Comparison of ENCODE assay signal across 11 mouse cellular contexts in the genomic region with DNA sequence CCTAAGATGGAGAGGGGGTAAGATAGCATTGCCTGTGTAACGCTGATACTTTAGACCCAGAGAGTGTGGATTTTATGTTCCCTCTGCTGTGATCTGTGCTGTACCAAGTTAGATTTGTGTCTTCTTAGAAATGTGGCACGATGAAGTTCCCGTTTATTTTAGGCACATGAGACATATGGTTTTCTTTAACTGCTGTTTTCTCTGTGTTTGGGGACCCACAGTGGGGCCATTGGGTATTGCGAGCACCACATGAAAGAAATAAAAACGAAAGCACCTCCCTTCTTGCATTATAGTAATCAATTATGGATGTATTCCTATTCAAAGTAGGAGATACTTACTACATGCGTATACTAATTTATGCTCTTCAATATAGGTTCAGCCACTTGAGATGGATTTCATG. TPM values are rescaled to one million over a fixed set of nuclear protein-coding genes. Genes with fewer than 3 reads are reported as not detected.
DNase-seq lines count a peak whose midpoint lies in the region; ATAC-seq and TF ChIP-seq lines count a peak whose summit lies in the region.
"Had no signal": no experiment of that assay in that cellular context is flagged by ENCODE, and none has a peak within 500 bp of the region (broad histone marks: within the 10 kb centered on the region; RNA-seq: fewer than 3 reads in every experiment).

No protein-coding gene starts in this region.

- no peaks in the 10 kb centered on the region for H3K27me3 ChIP-seq in embryonic facial prominence, embryonic 11.5 days (ENCODE audit: control insufficient read depth, insufficient read depth, low read length)
- no peaks in the 10 kb centered on the region for H3K27me3 ChIP-seq in embryonic facial prominence, embryonic 10.5 days (replicated peaks; ENCODE audit: low read depth, poor library complexity, severe bottlenecking)
- no peaks in the 10 kb centered on the region for H3K27me3 ChIP-seq in lung, embryonic 14.5 days (ENCODE audit: insufficient read depth, low read length)
- H3K27me3 ChIP-seq in lung, postnatal 0 days (replicated peaks; ENCODE audit: insufficient read depth, low read length) = no peaks in the 10 kb centered on the region
- H3K27me3 ChIP-seq: lung, embryonic 15.5 days; midbrain, embryonic 15.5 days had no signal

- no peak for TF ChIP-seq EP300 in lung, postnatal 0 days (IDR thresholded peaks at IDR 0.05)

- no peak overlapping the region for H3K4me2 ChIP-seq in embryonic facial prominence, embryonic 11.5 days (ENCODE audit: low read depth, low read length)
- no peak overlapping the region for H3K4me2 ChIP-seq in lung, embryonic 14.5 days
- H3K4me2 ChIP-seq in lung, postnatal 0 days (replicated peaks; ENCODE audit: low read depth, low read length) = no peak overlapping the region
- H3K4me2 ChIP-seq: midbrain, embryonic 15.5 days had no signal

- DNase-seq in embryonic facial prominence, embryonic 11.5 days (ENCODE audit: low spot score) = peak; percentile 45
- no peak for DNase-seq in embryonic facial prominence, embryonic 10.5 days (ENCODE audit: low spot score)
- no peak for DNase-seq in lung, embryonic 14.5 days
- no peak for DNase-seq in lung, postnatal 0 days (ENCODE audit: low spot score)
- peak; percentile 28 for DNase-seq in adipocyte (ENCODE audit: low spot score)
- peak; percentile 49 for DNase-seq in naive thymus-derived CD4-positive, alpha-beta T cell, adult 2 months (ENCODE audit: low read depth)
- DNase-seq in layer of hippocampus, postnatal 36 days = no peak
- DNase-seq in spleen, postnatal 4 days (ENCODE audit: low spot score in 2 of 2) = no peak

- peak; percentile 37 for TF ChIP-seq CTCF in lung, embryonic 14.5 days (IDR thresholded peaks at IDR 0.05; ENCODE audit: low read depth)
- no peak for TF ChIP-seq CTCF in lung, postnatal 0 days (IDR thresholded peaks at IDR 0.05)

- no peak overlapping the region for H3K4me3 ChIP-seq in embryonic facial prominence, embryonic 11.5 days (ENCODE audit: low read depth, low read length)
- no peak overlapping the region for H3K4me3 ChIP-seq in embryonic facial prominence, embryonic 10.5 days
- H3K4me3 ChIP-seq in lung, embryonic 14.5 days (ENCODE audit: low read depth, low read length) = no peak overlapping the region
- H3K4me3 ChIP-seq in lung, postnatal 0 days (ENCODE audit: low read depth, low read length) = no peak overlapping the region
- H3K4me3 ChIP-seq: lung, embryonic 15.5 days; midbrain, embryonic 15.5 days had no signal

- 55% methylated on average over 6 of the region's 6 CpGs for WGBS in embryonic facial prominence, embryonic 11.5 days
- 58% methylated on average over 6 of the region's 6 CpGs for WGBS in embryonic facial prominence, embryonic 10.5 days
- whole genome bisulfite sequencing in lung, embryonic 14.5 days = 64% methylated on average over 6 of the region's 6 CpGs
- WGBS in lung, postnatal 0 days = 63% methylated on average over 6 of the region's 6 CpGs

- H3K4me1 ChIP-seq in embryonic facial prominence, embryonic 11.5 days (ENCODE audit: control insufficient read depth, insufficient read depth, low read length) = no peaks in the 10 kb centered on the region
- H3K4me1 ChIP-seq in embryonic facial prominence, embryonic 10.5 days = peaks cover 12% of the 10 kb centered on the region
- no peaks in the 10 kb centered on the region for H3K4me1 ChIP-seq in lung, embryonic 14.5 days (ENCODE audit: insufficient read depth)
- no peaks in the 10 kb centered on the region for H3K4me1 ChIP-seq in lung, postnatal 0 days (ENCODE audit: insufficient read depth, low read depth, low read length)
- H3K4me1 ChIP-seq: lung, embryonic 15.5 days; midbrain, embryonic 15.5 days had no signal

- H3K9me3 ChIP-seq in embryonic facial prominence, embryonic 11.5 days (replicated peaks; ENCODE audit: control insufficient read depth, low read length) = no peaks in the 10 kb centered on the region
- peaks cover 5% of the 10 kb centered on the region; the same call in 1 of the 2 replicates for H3K9me3 ChIP-seq in embryonic facial prominence, embryonic 10.5 days
- H3K9me3 ChIP-seq in lung, embryonic 14.5 days (ENCODE audit: low read depth, low read length) = no peaks in the 10 kb centered on the region
- no peaks in the 10 kb centered on the region for H3K9me3 ChIP-seq in lung, postnatal 0 days (ENCODE audit: low read length)
- H3K9me3 ChIP-seq: lung, embryonic 15.5 days; midbrain, embryonic 15.5 days had no signal

- no peak overlapping the region for H3K27ac ChIP-seq in embryonic facial prominence, embryonic 11.5 days (replicated peaks; ENCODE audit: low read depth, low read length)
- H3K27ac ChIP-seq in embryonic facial prominence, embryonic 10.5 days (replicated peaks) = no peak overlapping the region
- H3K27ac ChIP-seq in lung, embryonic 14.5 days (ENCODE audit: low read depth) = no peak overlapping the region
- no peak overlapping the region for H3K27ac ChIP-seq in lung, postnatal 0 days (ENCODE audit: low read length)
- H3K27ac ChIP-seq: kidney, postnatal 0 days; lung, embryonic 15.5 days; midbrain, embryonic 15.5 days had no signal

- no peak for ATAC-seq in embryonic facial prominence, embryonic 11.5 days (replicated peaks; ENCODE audit: insufficient number of reproducible peaks, low FRiP score, low TSS enrichment, low read depth)
- ATAC-seq in lung, embryonic 14.5 days (ENCODE audit: insufficient read depth) = no peak
- ATAC-seq in lung, postnatal 0 days = no peak
- ATAC-seq: midbrain, embryonic 15.5 days had no signal

- no peak overlapping the region for H3K9ac ChIP-seq in embryonic facial prominence, embryonic 11.5 days (replicated peaks; ENCODE audit: low read length)
- H3K9ac ChIP-seq in lung, embryonic 14.5 days = no peak overlapping the region
- H3K9ac ChIP-seq in lung, postnatal 0 days (replicated peaks; ENCODE audit: low read depth) = no peak overlapping the region
- H3K9ac ChIP-seq: lung, embryonic 15.5 days; midbrain, embryonic 15.5 days had no signal

- H3K36me3 ChIP-seq in embryonic facial prominence, embryonic 11.5 days (replicated peaks; ENCODE audit: control insufficient read depth, insufficient read depth, low read depth, low read length) = no peaks in the 10 kb centered on the region
- no peaks in the 10 kb centered on the region for H3K36me3 ChIP-seq in embryonic facial prominence, embryonic 10.5 days (replicated peaks)
- no peaks in the 10 kb centered on the region for H3K36me3 ChIP-seq in lung, embryonic 14.5 days (ENCODE audit: insufficient read depth)
- no peaks in the 10 kb centered on the region for H3K36me3 ChIP-seq in lung, postnatal 0 days (ENCODE audit: insufficient read depth, low read length)
- H3K36me3 ChIP-seq: lung, embryonic 15.5 days; midbrain, embryonic 15.5 days had no signal

RNA-seq across cellular contexts. Expression of gene Sfrp2, which starts 31.0 kb away (rescaled TPM):
- 160 and 212 TPM in 2 replicates for polyA plus RNA-seq in embryonic facial prominence, embryonic 11.5 days (2014; fragmentation: Nextera tagmentation; extraction: Ambion mirVana)
- 153 and 166 TPM in 2 replicates for polyA plus RNA-seq in embryonic facial prominence, embryonic 10.5 days (2016; fragmentation: Nextera tagmentation; extraction: Ambion mirVana)
- polyA plus RNA-seq in lung, embryonic 14.5 days (2014; fragmentation: Nextera tagmentation; extraction: Ambion mirVana) = 87.3 and 92.3 TPM in 2 replicates
- 41.8 and 49.0 TPM in 2 replicates for polyA plus RNA-seq in lung, postnatal 0 days (2015; fragmentation: Nextera tagmentation; extraction: Ambion mirVana)
- 1 to 10 TPM; 1.5 TPM for total RNA-seq in layer of hippocampus, postnatal 36 days (2021)

RNA-seq across cellular contexts. Expression of gene Tlr2, which starts 44.5 kb away (rescaled TPM):
- 2.9 and 3.1 TPM in 2 replicates for polyA plus RNA-seq in embryonic facial prominence, embryonic 11.5 days (2014; fragmentation: Nextera tagmentation; extraction: Ambion mirVana)
- 1.1 and 2.0 TPM in 2 replicates for polyA plus RNA-seq in embryonic facial prominence, embryonic 10.5 days (2016; fragmentation: Nextera tagmentation; extraction: Ambion mirVana)
- polyA plus RNA-seq in lung, embryonic 14.5 days (2014; fragmentation: Nextera tagmentation; extraction: Ambion mirVana) = 3.5 and 4.6 TPM in 2 replicates
- polyA plus RNA-seq in lung, postnatal 0 days (2015; fragmentation: Nextera tagmentation; extraction: Ambion mirVana) = 7.7 and 12.5 TPM in 2 replicates
- under 1 TPM; 0.47 to 0.83 TPM for total RNA-seq in layer of hippocampus, postnatal 36 days (2021)

Comparison
In these comparisons a context has a peak if more than half of its experiments do, and no peak if none do; other contexts are left out.
1. DNase-seq: peak in embryonic facial prominence, embryonic 11.5 days (single experiment), adipocyte (single experiment) and naive thymus-derived CD4-positive, alpha-beta T cell, adult 2 months (single experiment); none in embryonic facial prominence, embryonic 10.5 days (single experiment), lung, embryonic 14.5 days (single experiment), lung, postnatal 0 days (single experiment), layer of hippocampus, postnatal 36 days (0 of 2) and spleen, postnatal 4 days (0 of 2).